Mouse (Mus musculus) B cell, adult 2 months (primary cell): ENCODE results near the gene Btn1a1.
A peak's percentile ranks its signal among the peaks of the same experiment; 100 is the strongest.

ENCODE experiments used
- DNase-seq, 2 experiments: peaks; one replicate each; pipeline ENCODE4 v3.0.0; 2022

Gene Btn1a1

DNA sequence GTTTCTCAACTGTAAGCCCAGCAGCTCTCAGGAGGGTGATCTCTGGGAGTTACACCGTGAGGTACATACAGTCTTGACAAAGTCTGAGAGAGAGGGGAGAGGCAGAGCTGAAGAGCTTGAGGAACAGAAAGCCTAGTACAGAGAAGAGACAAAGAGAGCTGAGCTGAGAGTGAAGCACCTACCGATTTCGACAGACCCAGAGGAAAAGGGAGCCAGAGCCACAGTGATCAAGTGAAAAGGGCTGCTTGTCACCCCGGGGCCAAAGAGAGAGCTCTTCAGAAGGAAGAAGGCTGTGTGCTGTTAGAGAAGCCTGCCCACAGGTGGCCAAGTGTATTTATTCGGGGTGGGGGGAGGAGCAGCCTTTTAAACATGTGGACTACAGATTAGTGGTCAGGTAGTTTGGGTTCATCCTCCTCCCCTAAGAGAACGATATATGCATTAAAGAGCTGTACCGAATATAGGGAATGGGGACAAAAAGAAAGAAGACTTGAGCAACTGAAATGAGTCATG lies at the start of gene Btn1a1:
Btn1a1 (minus strand) TSS at position 302 of the 510 bp plus-strand sequence.
- peak; percentile 51 to 53 for DNase-seq

DNA sequence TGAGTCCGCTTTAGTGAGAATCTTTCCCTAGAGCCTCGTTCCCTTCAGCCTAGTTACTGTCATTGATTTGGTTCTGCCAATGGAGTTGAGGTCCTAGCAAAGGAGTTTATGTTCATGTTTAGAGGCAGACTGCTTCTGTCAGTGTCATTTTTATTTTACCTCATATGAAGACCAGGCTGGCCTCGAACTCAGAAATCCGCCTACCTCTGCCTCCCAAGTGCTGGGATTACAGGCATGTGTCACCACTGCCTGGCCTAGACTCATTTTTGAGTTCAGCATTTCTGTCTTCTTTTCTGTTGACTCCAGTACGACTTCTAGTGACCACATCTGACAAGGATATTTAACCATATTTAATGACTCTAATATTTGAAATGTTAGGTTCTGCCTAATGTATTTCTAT lies 49.6 kb upstream of the Btn1a1 start:
- no peak for DNase-seq

DNA sequence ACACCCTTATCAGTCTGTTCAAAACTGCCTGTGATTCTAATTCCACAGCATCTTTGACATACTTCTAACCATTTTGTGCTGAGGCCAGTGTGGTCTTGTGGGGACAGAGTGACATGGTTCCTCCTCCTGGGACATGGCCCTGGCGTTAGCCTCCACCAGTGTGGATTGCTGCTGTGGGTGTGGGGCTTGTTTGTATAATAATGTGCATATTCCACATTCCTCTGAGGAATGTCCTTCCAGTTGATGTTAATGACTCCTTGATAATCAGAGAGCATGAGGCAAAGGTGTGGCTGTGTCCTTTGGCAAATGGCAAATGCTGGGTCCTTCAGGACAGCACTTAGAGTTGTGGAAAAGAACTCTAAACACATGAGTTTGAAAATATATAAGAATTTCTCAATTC lies 47.8 kb upstream of the Btn1a1 start:
- no peak for DNase-seq

GRCm38 (mm10) chr13:23510127-23510526 lies 44.4 kb upstream of the Btn1a1 start:
- DNase-seq = no peak

DNA sequence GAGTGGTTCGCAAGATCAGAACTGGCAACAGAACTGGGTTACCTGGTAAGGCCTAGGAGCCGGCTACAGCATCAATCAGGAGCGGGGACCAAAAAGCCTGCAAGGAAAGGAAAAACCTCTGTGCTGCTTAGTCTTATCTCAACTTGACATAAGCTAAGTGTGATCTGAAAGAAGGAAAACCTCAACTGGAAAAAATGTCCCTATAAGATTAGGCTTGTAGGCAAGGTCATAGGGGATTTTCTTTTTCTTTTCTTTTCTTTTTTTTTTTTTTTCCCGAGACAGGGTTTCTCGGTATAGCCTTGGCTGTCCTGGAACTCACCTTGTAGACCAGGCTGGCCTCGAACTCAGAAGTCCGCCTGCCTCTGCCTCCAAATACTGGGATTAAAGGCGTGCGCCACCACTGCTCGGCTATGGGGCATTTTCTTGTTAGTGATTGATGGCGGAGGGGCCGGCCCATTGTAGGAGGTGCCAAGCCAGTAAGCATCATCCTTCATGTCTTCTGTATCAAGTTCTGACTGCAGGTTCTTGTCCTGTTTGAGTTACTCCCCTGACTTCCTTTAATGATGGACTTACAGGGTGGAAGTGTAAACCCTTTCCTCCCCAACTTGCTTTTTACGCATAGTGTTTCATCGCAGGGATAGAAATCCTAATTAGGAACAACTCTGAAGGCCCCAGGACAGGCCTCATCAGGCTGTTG lies 41.3 kb upstream of the Btn1a1 start:
- no peak for DNase-seq

- peak; percentile 68 to 74 for DNase-seq
These were observed 40.6 kb upstream of the Btn1a1 start for GRCm38 (mm10) chr13:23506351-23506750.

- DNase-seq = no peak
These were observed 40.1 kb upstream of the Btn1a1 start for GRCm38 (mm10) chr13:23505662-23506345.

DNA sequence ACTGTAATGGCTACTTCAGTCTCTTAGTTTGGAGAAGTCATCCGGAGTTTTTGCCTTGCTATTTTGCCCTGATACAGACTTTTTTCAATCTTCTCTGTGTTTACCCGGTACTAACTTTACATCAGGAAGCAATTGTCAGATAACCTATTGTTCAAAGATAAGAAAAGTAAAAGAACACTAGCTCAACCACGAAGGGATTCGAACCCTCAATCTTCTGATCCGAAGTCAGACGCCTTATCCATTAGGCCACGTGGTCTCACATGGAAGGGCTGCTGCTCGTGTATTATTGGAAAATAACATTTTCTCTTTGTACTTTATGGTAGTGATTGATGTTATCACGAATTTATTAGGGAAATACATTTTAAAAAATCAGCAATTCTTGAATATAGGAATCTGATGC lies 38.1 kb upstream of the Btn1a1 start:
- peak; percentile 64 to 66 for DNase-seq

DNA sequence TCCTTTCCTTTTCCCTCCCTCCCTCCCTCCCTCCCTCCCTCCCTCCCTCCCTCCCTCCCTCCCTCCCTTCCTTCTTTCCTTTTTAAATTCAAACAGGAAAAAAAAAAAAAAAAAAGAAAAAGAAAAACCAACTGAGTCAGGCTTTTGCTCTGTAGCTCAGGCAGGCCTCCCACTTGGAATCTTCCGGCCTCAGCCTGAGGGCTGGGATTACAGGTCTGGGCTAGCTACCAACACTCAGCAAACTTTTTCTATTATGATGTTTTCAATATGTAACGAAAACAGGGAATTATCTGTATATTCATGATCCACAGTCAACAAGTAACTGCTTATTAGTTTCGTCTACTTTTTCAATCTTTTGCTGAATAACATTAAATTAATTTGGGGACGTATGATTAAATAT lies 37.2 kb upstream of the Btn1a1 start:
- DNase-seq = no peak

GRCm38 (mm10) chr13:23502031-23502567 lies 36.4 kb upstream of the Btn1a1 start:
- no peak for DNase-seq

DNA sequence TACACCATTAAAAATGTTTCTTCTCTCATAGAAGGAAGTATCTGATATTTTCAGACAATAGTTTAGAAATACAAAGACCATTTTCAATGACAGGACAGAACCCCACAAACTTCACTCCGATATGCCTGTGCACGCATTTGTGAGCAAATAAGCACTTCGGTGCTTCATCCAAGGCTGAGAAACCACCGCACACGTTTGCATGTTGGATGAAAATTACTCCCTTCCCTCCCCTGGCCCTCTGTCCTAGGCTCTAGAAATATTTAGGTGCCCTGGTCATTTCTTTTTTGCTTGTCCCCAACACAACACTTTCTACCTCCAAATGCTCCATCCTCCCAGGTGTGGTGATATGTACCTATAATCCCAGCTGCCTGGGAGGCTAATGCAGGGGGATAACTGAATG lies 35.8 kb upstream of the Btn1a1 start:
- DNase-seq = no peak

GRCm38 (mm10) chr13:23500424-23501200 lies 34.9 kb upstream of the Btn1a1 start:
- DNase-seq = peak; percentile 85 to 86

DNA sequence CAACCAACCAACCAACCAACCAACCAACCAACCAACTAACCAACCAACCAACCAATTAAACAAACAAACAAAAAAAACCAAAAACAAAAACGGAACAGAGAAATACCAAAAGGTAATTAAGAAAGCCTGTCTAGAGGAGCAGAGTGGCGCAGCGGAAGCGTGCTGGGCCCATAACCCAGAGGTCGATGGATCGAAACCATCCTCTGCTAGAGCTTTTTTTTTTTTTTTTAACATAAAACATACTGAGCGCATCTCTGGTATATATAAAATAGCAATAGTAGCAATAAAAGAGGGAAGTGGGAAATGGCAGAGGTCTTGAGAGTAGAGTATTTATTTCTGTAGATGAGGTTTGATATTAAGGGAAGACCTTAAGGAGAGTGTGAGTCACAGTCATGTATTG lies 34.2 kb upstream of the Btn1a1 start:
- DNase-seq = no peak

GRCm38 (mm10) chr13:23498653-23499052 lies 33.0 kb upstream of the Btn1a1 start:
- no peak for DNase-seq

- DNase-seq = peak in 1 of 2 experiments; percentile 31
These were observed 32.1 kb upstream of the Btn1a1 start for GRCm38 (mm10) chr13:23497656-23498321.

DNA sequence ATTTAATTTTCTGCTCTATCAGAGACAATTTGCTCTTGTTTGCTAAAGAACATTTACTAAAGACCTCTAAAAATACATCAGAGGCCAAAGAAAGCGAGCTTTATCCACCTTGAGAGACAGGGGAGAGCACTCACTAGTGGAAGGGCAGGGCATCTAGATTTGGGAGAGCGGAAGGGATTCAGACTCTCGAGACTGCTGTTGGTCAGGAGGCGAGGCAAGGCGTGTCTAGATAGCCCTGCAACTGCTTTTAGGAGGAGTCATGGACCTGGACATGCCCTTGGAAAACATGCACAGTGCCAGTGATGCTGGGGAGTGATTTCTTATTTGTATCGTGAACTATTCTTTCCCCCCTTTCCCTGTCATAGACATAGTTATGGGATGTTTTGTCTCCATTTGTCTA lies 29.8 kb upstream of the Btn1a1 start:
- no peak for DNase-seq

- DNase-seq = peak in 1 of 2 experiments; percentile 20
These were observed 26.3 kb upstream of the Btn1a1 start for GRCm38 (mm10) chr13:23491990-23492389.

DNA sequence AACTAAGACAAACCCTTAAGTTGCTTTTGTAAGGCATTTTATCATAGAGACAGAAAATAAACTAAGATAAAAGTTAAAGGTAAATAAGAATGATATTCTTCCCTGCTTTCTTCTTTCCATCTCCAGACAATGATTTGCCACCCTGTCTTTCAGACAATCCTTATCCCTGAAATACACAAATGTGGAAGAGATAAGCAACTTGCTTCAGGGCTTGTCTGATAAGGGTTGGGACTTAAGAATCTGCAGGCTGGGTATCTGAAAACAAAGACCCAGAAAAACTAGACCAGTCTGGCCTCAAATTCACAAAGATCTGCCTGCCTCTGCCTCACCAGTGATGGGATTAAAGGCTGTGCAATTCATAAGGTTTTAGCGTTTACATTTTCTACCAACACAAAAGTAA lies 25.6 kb upstream of the Btn1a1 start:
- no peak for DNase-seq

GRCm38 (mm10) chr13:23490863-23491262 lies 25.2 kb upstream of the Btn1a1 start:
- no peak for DNase-seq

DNA sequence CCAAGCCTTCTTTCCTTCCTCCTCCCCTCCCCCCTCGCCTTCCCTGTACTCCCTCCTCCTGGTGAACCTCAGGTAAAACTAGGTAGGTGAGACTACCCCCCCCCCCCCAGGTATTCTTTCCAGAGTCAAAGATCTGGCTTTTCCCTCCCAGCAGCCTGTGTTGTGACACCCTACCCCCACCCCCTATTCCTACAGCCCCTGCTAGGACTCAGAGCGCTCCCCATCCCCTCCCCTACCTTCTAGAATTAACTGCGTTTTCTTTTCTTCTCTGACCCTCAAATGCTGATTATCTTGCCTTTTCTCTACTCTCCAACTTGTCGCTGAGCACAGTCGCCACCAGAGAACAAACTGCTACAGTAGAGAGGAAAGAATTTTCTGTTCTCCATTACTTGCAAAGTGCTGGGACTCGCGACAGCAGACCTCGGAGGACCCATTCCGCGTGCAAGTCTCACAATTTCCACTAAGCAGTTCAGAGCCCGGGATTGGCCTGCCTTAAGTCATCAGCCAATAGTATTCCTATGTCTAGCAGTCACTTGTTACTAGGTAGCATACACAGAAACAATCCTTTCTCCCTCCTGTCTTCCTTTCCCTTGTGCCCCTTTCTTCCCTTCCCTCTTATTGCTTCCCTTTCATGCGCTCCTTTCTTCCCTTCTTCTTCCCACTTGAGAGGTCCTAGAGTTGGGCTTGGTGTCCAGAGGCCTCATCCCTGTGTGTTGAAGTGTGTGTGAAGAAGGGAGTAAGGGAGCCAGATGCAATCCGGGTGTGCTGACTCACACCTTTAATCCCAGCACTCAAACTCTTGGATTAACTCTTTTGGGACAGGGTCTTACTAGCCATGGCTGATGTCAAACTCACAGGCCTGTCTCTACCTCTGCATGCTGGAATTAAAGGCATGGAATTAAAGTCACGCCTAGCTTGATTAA lies 23.0 kb upstream of the Btn1a1 start, which contains the start of gene Btn2a2:
Btn2a2 (minus strand) TSS at position 458 of the 923 bp plus-strand sequence.
- peak; percentile 66 to 71 for DNase-seq

DNA sequence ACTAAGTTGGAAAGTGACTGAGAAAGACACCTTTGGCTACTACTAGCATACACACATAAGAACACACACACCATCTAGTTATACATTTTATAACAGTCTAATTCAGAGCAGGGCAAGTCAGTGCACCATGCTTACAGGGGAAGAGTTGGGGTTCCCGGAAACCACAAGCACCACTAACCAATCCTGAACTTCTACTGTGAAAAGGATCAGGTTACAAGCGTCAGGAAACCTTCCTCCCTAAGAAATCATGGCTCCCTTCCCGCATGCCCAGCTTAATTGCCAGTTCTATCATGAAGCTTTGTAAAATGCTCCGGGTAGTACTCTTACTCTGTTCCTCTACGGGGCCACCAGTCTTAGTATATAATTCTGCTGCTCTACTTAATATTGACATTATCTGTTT lies 19.6 kb upstream of the Btn1a1 start:
- no peak for DNase-seq
